Mouse (Mus musculus): ENCODE measurements around the gene Kcnd2. TPM values are rescaled to one million over a fixed set of nuclear protein-coding genes. Genes with fewer than 3 reads are reported as not detected.
A peak's percentile ranks its signal among the peaks of the same experiment; 100 is the strongest.
"Not testable (repeated sequence)": the region's sequence is repeated elsewhere in the genome, so short reads cannot be mapped to it uniquely, and the experiment has no call there.

Kcnd2 gene
- total and polyA plus RNA-seq, 2 experiments from 2014 or later: 44.6 to 95.2 TPM

DNA sequence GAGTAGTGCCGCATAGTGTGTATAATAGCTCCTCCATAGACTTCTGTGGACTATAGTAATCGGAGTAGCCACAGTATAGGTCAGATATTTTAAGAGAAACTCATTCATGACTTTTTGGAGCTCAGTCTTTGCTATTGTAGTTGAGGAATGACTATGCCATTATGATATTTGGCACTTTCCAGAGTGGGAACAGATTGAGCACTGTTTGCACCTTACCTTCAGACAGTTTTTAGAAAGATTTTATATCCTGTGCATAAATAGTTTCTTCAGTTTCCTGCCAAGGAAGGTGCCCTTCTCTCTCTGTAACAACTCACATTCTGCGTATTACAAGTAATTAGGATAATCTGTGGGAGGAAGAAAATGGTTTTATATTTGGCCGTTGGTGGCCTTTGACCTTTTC is 89.6 kb downstream of the Kcnd2 start:
- Histone ChIP-seq H3K9me3 (ENCODE audit: low read length) (no peaks in the 10 kb centered on the region), H3K9ac (replicated peaks; ENCODE audit: low read length, poor library complexity, severe bottlenecking) (no peak overlapping the region), H3K27ac (ENCODE audit: low read depth, low read length) (no peak overlapping the region), H3K36me3 (ENCODE audit: insufficient read depth, low read length) (no peaks in the 10 kb centered on the region), H3K4me1 (ENCODE audit: insufficient read depth, low read length) (no peaks in the 10 kb centered on the region), H3K4me2 (ENCODE audit: low read depth, low read length, poor library complexity, severe bottlenecking) (no peak overlapping the region), H3K4me3 (ENCODE audit: low read depth, low read length) (no peak overlapping the region), H3K27me3 (ENCODE audit: insufficient read depth, low read length) (no peaks in the 10 kb centered on the region)
- ATAC-seq (ENCODE audit: low FRiP score) (no peak), DNase-seq (ENCODE audit: low spot score) (no peak)
- 97% methylated on average over 4 of the region's 4 CpGs for WGBS
- TF ChIP-seq CTCF (IDR thresholded peaks at IDR 0.05): no peak

DNA sequence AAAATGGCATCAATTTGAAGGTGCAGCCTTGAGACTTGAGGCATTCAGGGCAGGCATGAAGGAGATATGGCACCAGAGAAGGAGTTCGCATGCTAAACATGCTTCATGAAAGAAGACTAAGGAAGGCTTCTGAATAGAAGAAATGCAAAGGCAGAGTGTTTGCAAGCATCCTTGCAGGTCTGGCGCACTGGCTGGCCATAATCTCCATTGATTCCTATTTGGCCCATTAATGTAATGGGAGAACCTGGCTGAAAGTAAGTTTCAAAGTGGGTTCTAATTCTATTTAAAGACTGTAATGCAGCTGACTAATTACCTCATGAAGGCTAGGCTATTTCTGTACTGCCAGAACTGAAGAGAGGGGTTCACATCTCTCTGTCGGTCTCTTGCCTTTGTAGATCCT is 94.9 kb downstream of the Kcnd2 start:
- Histone ChIP-seq H3K36me3 (ENCODE audit: insufficient read depth, low read length) (no peaks in the 10 kb centered on the region), H3K9me3 (ENCODE audit: low read length) (no peaks in the 10 kb centered on the region), H3K27me3 (ENCODE audit: insufficient read depth, low read length) (no peaks in the 10 kb centered on the region), H3K27ac (ENCODE audit: low read depth, low read length) (no peak overlapping the region), H3K9ac (replicated peaks; ENCODE audit: low read length, poor library complexity, severe bottlenecking) (no peak overlapping the region), H3K4me3 (ENCODE audit: low read depth, low read length) (no peak overlapping the region), H3K4me2 (ENCODE audit: low read depth, low read length, poor library complexity, severe bottlenecking) (no peak overlapping the region), H3K4me1 (ENCODE audit: insufficient read depth, low read length) (no peaks in the 10 kb centered on the region)
- ATAC-seq (ENCODE audit: low FRiP score) (no peak), DNase-seq (ENCODE audit: low spot score) (no peak)
- 79% methylated on average over 3 of the region's 3 CpGs for WGBS
- TF ChIP-seq CTCF (IDR thresholded peaks at IDR 0.05): no peak

DNA sequence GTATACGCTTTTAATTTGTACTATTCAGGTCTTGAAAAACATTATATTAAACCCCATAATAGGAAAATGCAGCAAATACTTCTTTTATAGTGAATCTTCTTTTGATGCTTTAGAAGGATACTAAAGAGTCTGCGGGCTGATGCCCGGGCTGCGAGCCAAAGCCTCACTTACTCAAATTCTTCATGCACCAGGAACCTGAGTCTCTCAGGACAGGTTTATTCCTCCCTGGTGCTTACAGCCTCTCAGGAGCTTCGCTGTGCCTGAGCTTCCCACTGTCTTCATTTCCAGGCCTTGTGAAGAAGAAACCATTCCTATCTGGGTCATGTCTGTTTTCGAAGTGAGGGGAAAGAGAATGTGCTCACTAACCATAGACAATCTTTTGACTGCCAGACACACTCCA is 106.1 kb downstream of the Kcnd2 start:
- H3K4me3 ChIP-seq (ENCODE audit: low read depth, low read length): no peak overlapping the region
- no peaks in the 10 kb centered on the region for H3K9me3 ChIP-seq (ENCODE audit: low read length)
- DNase-seq (ENCODE audit: low spot score) (no peak), ATAC-seq (ENCODE audit: low FRiP score) (no peak)
- no peaks in the 10 kb centered on the region for H3K36me3 ChIP-seq (ENCODE audit: insufficient read depth, low read length)
- 80% methylated on average over 6 of the region's 6 CpGs for WGBS
- no peak overlapping the region for H3K27ac ChIP-seq (ENCODE audit: low read depth, low read length)
- no peak overlapping the region for H3K4me2 ChIP-seq (ENCODE audit: low read depth, low read length, poor library complexity, severe bottlenecking)
- no peaks in the 10 kb centered on the region for H3K4me1 ChIP-seq (ENCODE audit: insufficient read depth, low read length)
- H3K27me3 ChIP-seq (ENCODE audit: insufficient read depth, low read length): no peaks in the 10 kb centered on the region
- H3K9ac ChIP-seq (replicated peaks; ENCODE audit: low read length, poor library complexity, severe bottlenecking): no peak overlapping the region
- no peak for TF ChIP-seq CTCF (IDR thresholded peaks at IDR 0.05)

DNA sequence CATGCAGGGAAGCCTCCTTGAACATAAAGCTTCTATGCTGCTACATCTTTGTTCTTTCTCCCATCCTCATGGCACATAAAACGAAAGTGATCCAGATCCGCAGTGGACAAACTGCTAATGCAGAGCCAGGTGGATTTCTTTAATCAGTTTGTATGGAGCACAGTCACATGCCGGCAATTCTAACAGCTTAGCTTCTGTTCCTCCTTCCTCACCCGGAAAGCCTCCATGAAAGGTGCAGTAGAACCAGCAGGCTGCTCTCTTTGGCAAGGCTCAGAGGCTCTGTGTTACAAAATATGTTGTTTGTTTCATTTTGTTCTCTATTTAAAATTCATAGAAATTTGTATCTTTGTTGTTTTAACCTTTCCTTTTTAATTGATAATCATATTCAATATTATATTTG is 106.9 kb downstream of the Kcnd2 start:
- Histone ChIP-seq H3K4me1 (ENCODE audit: insufficient read depth, low read length) (no peaks in the 10 kb centered on the region), H3K9me3 (ENCODE audit: low read length) (no peaks in the 10 kb centered on the region), H3K9ac (replicated peaks; ENCODE audit: low read length, poor library complexity, severe bottlenecking) (no peak overlapping the region), H3K4me2 (ENCODE audit: low read depth, low read length, poor library complexity, severe bottlenecking) (no peak overlapping the region), H3K4me3 (ENCODE audit: low read depth, low read length) (no peak overlapping the region), H3K27ac (ENCODE audit: low read depth, low read length) (no peak overlapping the region), H3K36me3 (ENCODE audit: insufficient read depth, low read length) (no peaks in the 10 kb centered on the region), H3K27me3 (ENCODE audit: insufficient read depth, low read length) (no peaks in the 10 kb centered on the region)
- no peak for TF ChIP-seq CTCF (IDR thresholded peaks at IDR 0.05)
- 80% methylated on average over 4 of the region's 4 CpGs for WGBS
- DNase-seq (ENCODE audit: low spot score) (no peak), ATAC-seq (ENCODE audit: low FRiP score) (no peak)

DNA sequence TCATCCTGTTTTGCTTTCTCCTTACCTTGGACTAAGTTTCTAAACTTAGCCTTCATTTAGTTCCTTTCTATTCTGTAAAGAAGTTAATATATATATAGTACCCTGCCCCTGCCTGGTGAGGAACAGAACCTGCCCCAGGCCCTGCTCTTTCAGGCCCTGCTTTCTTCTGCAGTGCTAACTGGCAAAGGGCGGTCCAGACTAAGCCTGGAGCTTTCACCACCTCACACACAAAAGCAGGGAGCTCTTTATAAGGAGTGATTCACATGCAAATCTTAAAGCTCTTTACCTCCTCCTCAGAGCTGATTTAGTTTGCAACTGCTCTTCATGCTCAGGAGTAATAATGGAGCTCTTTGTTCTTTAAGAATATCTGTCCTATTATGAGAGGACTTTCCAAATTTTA is 109.9 kb downstream of the Kcnd2 start:
- ATAC-seq (ENCODE audit: low FRiP score) (no peak), DNase-seq (ENCODE audit: low spot score) (peak; percentile 27)
- Histone ChIP-seq H3K9me3 (ENCODE audit: low read length) (no peaks in the 10 kb centered on the region), H3K36me3 (ENCODE audit: insufficient read depth, low read length) (no peaks in the 10 kb centered on the region), H3K27me3 (ENCODE audit: insufficient read depth, low read length) (no peaks in the 10 kb centered on the region), H3K4me2 (ENCODE audit: low read depth, low read length, poor library complexity, severe bottlenecking) (no peak overlapping the region), H3K4me3 (ENCODE audit: low read depth, low read length) (no peak overlapping the region), H3K27ac (ENCODE audit: low read depth, low read length) (no peak overlapping the region), H3K9ac (replicated peaks; ENCODE audit: low read length, poor library complexity, severe bottlenecking) (no peak overlapping the region), H3K4me1 (ENCODE audit: insufficient read depth, low read length) (no peaks in the 10 kb centered on the region)
- WGBS: 23% methylated on average over 1 of the region's 1 CpGs
- TF ChIP-seq CTCF (IDR thresholded peaks at IDR 0.05): no peak

DNA sequence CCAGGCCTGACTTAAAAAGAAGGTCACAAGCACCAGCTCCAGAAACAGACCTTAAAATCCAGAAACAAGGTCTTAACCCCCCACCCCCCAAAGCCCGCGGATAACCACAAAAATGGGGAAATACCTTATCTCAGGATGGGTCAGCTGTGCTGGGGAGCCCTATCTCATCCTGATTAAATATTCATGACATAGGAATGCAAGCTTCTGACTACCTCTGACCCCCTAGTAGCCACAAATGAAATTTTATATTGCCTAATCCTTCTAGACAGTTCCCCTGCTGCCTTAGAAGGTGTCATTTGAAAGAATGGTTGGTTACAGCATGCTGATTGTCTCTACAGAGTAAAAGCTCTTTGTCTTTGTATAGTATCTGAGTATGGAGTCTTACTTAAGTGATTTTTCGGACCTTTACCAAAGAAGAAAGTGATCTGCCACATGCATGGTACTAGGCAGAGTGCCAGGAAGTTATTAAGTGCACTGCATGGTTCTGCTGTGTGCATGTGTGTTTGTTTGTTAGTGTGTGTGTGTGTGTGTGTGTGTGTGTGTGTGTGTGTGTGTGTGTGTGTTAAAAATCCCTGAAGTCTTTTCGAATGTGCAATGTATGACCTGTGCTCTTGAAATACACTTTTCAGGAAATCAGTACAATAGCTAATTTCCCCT is 111.9 kb downstream of the Kcnd2 start:
- Histone ChIP-seq H3K9ac (replicated peaks; ENCODE audit: low read length, poor library complexity, severe bottlenecking) (no peak overlapping the region), H3K27ac (ENCODE audit: low read depth, low read length) (no peak overlapping the region), H3K4me3 (ENCODE audit: low read depth, low read length) (no peak overlapping the region), H3K36me3 (ENCODE audit: insufficient read depth, low read length) (no peaks in the 10 kb centered on the region), H3K27me3 (ENCODE audit: insufficient read depth, low read length) (no peaks in the 10 kb centered on the region), H3K4me1 (ENCODE audit: insufficient read depth, low read length) (no peaks in the 10 kb centered on the region), H3K9me3 (ENCODE audit: low read length) (no peaks in the 10 kb centered on the region), H3K4me2 (ENCODE audit: low read depth, low read length, poor library complexity, severe bottlenecking) (no peak overlapping the region)
- WGBS: 50% methylated on average over 4 of the region's 4 CpGs
- no peak for TF ChIP-seq CTCF (IDR thresholded peaks at IDR 0.05)
- DNase-seq (ENCODE audit: low spot score): peak; percentile 30
- ATAC-seq (ENCODE audit: low FRiP score): no peak

DNA sequence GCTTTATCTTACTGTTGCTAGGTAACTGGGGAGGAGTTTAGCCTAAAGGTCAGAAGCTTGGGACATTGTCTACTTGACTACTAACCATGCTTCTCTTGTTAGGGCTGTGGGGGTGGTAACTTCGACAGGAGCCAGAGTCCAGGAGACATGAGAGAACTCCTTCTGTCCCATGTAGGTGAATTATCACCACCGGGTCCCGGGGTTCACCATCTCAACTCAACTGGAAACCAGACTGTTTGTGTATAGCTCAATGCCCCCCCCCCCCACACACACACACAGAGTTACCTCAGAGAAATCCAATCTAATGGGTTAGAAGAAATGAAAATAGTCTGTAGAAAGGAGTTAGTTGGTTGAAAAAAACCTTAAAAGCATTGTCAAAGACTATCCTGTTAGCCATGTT is 170.0 kb downstream of the Kcnd2 start:
- H3K9ac ChIP-seq (replicated peaks; ENCODE audit: low read length, poor library complexity, severe bottlenecking); H3K27me3 ChIP-seq (ENCODE audit: insufficient read depth, low read length); H3K4me3 ChIP-seq (ENCODE audit: low read depth, low read length); H3K9me3 ChIP-seq (ENCODE audit: low read length); H3K4me2 ChIP-seq (ENCODE audit: low read depth, low read length, poor library complexity, severe bottlenecking); ATAC-seq (ENCODE audit: low FRiP score); H3K27ac ChIP-seq (ENCODE audit: low read depth, low read length); H3K4me1 ChIP-seq (ENCODE audit: insufficient read depth, low read length); H3K36me3 ChIP-seq (ENCODE audit: insufficient read depth, low read length); DNase-seq (ENCODE audit: low spot score): not testable (repeated sequence)
- WGBS: 82% methylated on average over 3 of the region's 3 CpGs

Measured in midbrain, postnatal 0 days (tissue).